Mouse (Mus musculus): ENCODE data around the gene Pnmt. TPM values are rescaled to one million over a fixed set of nuclear protein-coding genes. Genes with fewer than 3 reads are reported as not detected.

The Pnmt gene
- polyA plus RNA-seq, 1 experiment, result not detected

GRCm38 (mm10) chr11:98435723-98436122 lies 49.5 kb downstream of the Pnmt start:
- Histone ChIP-seq H3K4me3 (ENCODE audit: insufficient read depth, low read length) (no peak overlapping the region), H3K4me1 (ENCODE audit: control insufficient read depth, insufficient read depth, low read length) (no peaks in the 10 kb centered on the region), H3K27ac (ENCODE audit: insufficient read depth, low read depth, low read length) (no peak overlapping the region)
- TF ChIP-seq POLR2A (IDR thresholded peaks at IDR 0.05; ENCODE audit: borderline replicate concordance, low read depth, low read length) (no peak), CTCF (IDR thresholded peaks at IDR 0.05; ENCODE audit: low read depth, low read length) (no peak)

- Histone ChIP-seq H3K27ac (ENCODE audit: insufficient read depth, low read depth, low read length) (no peak overlapping the region), H3K4me3 (ENCODE audit: insufficient read depth, low read length) (no peak overlapping the region), H3K4me1 (ENCODE audit: control insufficient read depth, insufficient read depth, low read length) (no peaks in the 10 kb centered on the region)
- TF ChIP-seq POLR2A (IDR thresholded peaks at IDR 0.05; ENCODE audit: borderline replicate concordance, low read depth, low read length), result no peak
- TF ChIP-seq CTCF (IDR thresholded peaks at IDR 0.05; ENCODE audit: low read depth, low read length), result no peak
Observed at GRCm38 (mm10) chr11:98437441-98437840, 51.2 kb downstream of the Pnmt start.

Other genes starting within 250 kb of the Pnmt start
- 50.6 and 54.7 TPM in 2 replicates for gene Fbxl20, start 236.0 kb upstream of the Pnmt start, polyA plus RNA-seq (2012; ENCODE audit: insufficient read depth, insufficient read length, missing spikeins)
- gene Med1, start 193.2 kb upstream of the Pnmt start, polyA plus RNA-seq (2012; ENCODE audit: insufficient read depth, insufficient read length, missing spikeins), result 32.5 and 32.7 TPM in 2 replicates
- 26.5 and 29.6 TPM in 2 replicates for gene Cdk12, start 183.4 kb upstream of the Pnmt start, polyA plus RNA-seq (2012; ENCODE audit: insufficient read depth, insufficient read length, missing spikeins)
- gene Neurod2, start 56.8 kb upstream of the Pnmt start, polyA plus RNA-seq (2012; ENCODE audit: insufficient read depth, insufficient read length, missing spikeins), result not detected in 2 replicates
- not detected in 2 replicates for gene Ppp1r1b, start 38.0 kb upstream of the Pnmt start, polyA plus RNA-seq (2012; ENCODE audit: insufficient read depth, insufficient read length, missing spikeins)
- gene Stard3, start 28.1 kb upstream of the Pnmt start, polyA plus RNA-seq (2012; ENCODE audit: insufficient read depth, insufficient read length, missing spikeins), result 62.3 and 63.7 TPM in 2 replicates
- not detected in 2 replicates for gene Tcap, start 2.6 kb upstream of the Pnmt start, polyA plus RNA-seq (2012; ENCODE audit: insufficient read depth, insufficient read length, missing spikeins)
- gene Pgap3, start 14.0 kb downstream of the Pnmt start, polyA plus RNA-seq (2012; ENCODE audit: insufficient read depth, insufficient read length, missing spikeins), result 4.6 and 6.4 TPM in 2 replicates
- 0.17 TPM in 1 of 2 replicates, not detected in the other for gene Erbb2, start 26.0 kb downstream of the Pnmt start, polyA plus RNA-seq (2012; ENCODE audit: insufficient read depth, insufficient read length, missing spikeins)
- 84.8 and 92.4 TPM in 2 replicates for gene Mien1, start 52.5 kb downstream of the Pnmt start, polyA plus RNA-seq (2012; ENCODE audit: insufficient read depth, insufficient read length, missing spikeins)
- gene Grb7, start 59.9 kb downstream of the Pnmt start, polyA plus RNA-seq (2012; ENCODE audit: insufficient read depth, insufficient read length, missing spikeins), result not detected in 2 replicates
- not detected in 2 replicates for gene Ikzf3, start 159.6 kb downstream of the Pnmt start, polyA plus RNA-seq (2012; ENCODE audit: insufficient read depth, insufficient read length, missing spikeins)
- not detected in 2 replicates for gene Zpbp2, start 164.6 kb downstream of the Pnmt start, polyA plus RNA-seq (2012; ENCODE audit: insufficient read depth, insufficient read length, missing spikeins)
- gene Ormdl3, start 200.9 kb downstream of the Pnmt start, polyA plus RNA-seq (2012; ENCODE audit: insufficient read depth, insufficient read length, missing spikeins), result 17.1 and 18.5 TPM in 2 replicates
- not detected in 2 replicates for gene Lrrc3c, start 211.8 kb downstream of the Pnmt start, polyA plus RNA-seq (2012; ENCODE audit: insufficient read depth, insufficient read length, missing spikeins)
- gene Gm12355, start 239.2 kb downstream of the Pnmt start, polyA plus RNA-seq (2012; ENCODE audit: insufficient read depth, insufficient read length, missing spikeins), result 9.6 and 15.5 TPM in 2 replicates
- gene Gsdma3, start 239.9 kb downstream of the Pnmt start, polyA plus RNA-seq (2012; ENCODE audit: insufficient read depth, insufficient read length, missing spikeins), result not detected in 2 replicates

All from bone marrow macrophage, adult 2 months (primary cell).